Mouse (Mus musculus) 416B (cell line): ENCODE measurements around the gene Ier3.

Experiments used
- DNase-seq: peaks from one replicate; pipeline ENCODE4 v3.0.0; 2011; ENCODE audit warnings: low read depth

Ier3 gene

DNA sequence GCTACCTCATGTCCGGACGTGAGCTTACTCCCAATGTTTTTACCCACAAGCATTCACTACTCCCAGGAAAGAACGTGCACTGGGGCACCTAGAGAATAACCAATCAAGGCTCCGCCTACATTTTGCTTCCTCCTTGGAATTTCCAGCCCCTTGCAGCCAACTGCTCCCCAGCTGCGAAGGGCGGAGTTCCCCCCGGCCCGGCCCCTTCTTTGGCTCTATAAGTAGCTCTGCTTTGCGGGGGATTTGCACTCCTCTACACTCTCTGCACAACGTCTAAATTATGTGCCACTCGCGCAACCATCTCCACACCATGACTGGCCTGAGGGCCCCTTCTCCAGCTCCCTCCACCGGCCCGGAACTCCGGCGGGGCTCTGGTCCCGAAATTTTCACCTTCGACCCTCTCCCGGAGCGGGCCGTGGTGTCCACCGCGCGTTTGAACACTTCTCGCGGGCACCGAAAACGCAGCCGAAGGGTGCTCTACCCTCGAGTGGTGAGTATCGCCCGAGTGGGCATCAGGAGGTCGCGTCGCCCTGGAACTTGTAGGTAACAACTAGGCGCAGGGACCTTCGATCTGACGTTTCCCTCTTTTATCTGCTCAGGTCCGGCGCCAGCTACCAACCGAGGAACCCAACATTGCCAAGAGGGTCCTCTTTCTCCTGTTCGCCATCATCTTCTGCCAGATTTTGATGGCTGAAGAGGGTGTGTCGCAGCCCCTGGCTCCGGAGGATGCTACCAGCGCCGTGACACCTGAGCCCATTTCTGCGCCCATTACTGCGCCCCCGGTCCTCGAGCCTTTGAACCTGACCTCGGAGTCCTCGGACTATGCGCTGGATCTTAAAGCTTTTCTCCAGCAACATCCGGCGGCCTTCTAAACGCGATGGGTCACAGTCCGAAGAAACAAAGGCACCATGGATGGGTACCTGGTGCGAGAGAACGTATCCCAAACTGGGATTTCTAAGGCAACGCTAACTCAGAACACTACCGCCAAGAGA is at the start of gene Ier3:
Gene Ier3 (plus strand): TSS at position 246 of the 992 bp plus-strand sequence.
- DNase-seq: peak; percentile 97

DNA sequence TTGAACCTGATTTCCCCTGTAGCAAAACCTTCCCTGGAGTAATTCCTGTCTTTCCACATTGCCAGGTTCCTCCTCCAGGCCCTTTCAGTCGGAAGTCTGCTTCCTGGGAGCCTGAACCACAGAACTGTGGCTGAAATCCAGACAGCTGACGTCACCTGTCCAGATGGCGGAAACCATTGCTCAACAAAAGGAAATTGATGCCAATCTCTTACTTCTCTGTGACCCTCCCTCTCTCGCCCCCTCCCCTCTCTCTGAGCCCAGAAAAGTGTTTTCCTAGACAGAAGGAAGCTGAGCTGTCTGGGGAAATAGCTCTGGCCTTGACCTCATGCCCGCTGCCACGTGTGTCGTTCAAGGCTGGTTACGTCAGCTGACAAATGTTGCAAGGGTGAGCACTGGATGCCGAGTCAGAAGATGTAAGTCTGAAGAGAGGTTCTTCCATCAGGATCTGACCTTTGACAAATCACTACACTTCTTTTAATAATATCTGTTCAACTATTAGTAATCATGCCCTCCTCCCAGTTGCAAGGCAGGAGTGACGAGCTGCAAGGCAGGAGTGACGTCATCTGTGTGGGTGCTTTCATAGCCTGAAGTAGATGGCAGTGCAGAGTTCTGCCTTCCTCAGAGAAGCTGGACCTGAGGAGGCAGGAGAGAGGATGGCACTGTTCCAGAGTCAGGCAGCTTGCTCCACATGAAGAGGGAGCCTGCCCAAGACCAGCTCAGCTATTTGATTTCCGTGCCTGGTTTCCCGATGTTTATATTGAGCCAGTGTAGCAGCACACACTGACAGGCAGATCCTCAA is 44.5 kb upstream of the Ier3 start:
- DNase-seq: peak; percentile 95

DNA sequence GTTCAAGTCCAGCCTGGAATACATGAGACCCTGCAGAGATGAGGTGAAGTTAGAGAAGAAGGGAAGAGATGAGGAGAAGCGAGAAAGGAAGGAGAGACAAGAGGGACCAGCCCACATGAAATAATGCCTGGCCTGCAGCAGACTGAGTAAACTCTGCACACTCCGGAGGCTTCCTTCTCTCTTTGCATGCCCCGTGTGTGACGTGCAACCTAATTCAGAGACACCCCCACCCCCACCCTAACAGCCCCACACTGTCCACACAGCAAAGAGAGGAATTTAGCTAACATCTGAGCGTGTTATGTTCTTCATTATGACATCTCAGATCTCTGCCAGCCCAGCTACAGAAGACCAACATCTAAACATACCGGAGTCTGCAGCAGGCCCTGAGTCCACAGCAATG is 42.5 kb upstream of the Ier3 start:
- DNase-seq: no peak

DNA sequence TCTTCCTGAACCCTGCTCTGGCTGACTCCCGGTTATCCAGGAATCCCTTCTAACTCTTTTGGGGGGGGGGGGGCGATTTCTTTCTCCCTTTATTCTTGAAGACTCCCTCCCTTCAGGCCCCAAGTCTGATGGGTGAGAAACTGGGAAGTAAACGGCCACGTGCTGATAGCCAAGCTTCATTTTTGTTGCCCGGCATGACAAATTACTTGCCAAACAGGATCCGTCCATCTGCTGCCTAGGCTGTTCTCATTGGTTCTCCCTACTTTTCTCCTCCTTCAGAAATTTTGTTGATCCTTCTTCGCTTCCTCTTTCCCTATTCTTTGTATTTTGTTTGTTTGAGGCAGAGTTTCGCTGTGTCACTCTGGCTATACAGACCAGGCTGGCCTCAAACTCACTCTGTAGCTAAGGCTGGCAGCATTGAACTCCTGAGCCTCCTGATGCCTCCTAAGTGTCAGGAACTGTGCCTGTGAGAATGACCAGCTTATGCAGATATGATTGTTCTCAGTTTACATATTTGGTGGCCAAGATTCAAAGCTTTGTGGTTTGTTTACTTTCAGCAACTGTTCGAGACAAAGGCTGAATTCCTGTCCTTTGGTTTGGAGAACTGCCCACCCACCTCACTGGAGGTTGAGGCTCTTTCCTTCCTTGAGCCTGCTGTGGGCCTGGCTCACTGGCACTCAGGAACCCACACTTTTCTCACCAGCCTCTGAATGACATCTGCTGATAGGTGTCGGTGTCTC is 41.8 kb upstream of the Ier3 start:
- peak; percentile 87 for DNase-seq

DNA sequence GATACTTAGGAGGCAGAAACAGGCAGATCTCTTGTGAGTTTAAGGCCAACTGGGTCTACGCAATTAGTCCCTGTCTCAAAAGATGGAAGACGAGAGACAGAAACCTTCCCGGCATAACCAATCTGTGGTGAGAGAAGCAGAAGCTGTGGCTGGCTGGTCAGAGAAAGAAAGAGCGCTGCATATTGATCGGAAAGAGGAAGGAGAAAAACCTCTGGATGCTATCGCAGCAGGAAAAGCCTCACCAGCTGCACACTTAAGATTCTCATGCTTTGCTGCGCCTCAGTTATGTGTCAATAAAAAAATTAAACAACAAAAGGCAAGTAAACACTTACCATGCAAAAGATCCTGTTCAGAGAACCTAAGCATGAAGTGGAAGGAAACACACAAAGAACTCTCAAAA is 41.1 kb upstream of the Ier3 start:
- peak; percentile 90 for DNase-seq

DNA sequence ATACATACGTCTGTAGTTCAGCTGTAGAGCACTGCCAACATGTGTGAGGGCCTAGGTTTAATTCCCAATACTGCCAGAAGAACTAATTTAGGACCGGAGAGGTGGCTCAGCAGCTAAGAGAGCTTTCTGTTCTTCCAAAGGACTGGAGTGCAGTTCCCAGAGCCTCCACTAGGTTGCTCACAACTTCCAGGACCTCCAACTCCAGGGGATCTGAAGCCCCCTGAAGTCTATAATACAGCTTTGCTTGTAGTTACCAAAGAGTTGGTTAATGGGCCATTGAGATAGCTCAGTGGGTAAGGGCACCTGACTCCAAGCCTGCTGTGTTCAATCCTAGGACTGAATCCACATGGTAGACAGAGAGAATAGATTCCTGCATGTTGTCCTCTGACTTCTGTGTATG is 39.1 kb upstream of the Ier3 start:
- no peak for DNase-seq

DNA sequence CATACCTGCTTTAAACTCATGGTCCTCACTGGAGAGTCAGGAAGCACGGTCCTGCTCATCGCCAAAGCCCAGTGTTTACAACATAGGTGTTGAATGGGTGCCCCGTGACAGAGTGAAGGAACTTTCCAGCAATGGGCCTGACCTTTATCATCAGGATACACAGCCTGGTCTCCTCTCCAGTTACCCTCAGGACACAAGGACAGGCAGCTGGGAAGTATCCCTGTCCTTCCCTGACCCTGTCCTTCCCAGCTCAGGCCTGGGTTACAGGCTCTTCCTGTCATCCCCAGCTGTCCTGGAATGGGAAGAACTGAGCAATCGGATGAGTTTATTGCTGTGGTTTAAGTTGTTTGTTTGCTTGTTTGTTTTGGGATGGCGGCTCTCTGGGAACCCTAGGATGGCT is 38.6 kb upstream of the Ier3 start:
- no peak for DNase-seq

DNA sequence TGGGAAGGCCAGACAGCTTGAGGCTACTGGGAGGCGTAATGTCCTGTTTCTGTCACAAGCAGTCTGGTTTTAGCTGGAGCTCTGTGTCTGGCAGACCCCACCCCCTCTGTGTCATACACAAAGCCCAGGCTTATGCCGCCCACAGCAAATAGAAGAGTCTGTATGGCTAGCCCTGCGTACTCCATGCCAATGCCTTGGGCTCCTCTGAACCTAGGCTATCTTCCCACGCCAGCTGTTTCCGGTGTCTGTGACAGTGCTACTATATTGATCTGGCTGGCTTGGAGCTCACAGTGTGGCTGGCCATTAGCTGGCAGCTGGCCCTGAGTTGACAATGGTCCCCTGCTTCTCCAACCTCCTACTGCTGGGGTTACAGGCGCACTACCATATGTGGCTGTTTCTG is 37.5 kb upstream of the Ier3 start:
- peak; percentile 54 for DNase-seq

DNA sequence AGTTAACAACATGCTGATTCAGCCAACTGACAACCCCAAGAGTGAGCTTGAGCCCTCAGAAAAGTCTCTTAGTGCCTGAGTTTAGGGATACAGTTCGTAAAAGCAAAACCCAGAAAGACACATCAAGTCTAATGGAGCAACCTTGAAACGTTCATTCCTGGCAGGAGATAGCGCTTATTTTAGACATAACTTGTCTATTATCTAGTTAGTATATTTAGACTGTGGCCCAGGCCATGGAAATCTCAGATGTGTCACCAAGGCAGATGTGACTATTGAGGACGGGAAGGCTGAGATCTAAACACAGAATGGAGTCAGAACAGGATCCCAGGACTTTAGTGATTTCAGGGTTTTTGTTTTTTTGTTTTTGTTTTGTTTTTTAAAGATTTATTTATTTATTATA is 36.3 kb upstream of the Ier3 start:
- DNase-seq: no peak

DNA sequence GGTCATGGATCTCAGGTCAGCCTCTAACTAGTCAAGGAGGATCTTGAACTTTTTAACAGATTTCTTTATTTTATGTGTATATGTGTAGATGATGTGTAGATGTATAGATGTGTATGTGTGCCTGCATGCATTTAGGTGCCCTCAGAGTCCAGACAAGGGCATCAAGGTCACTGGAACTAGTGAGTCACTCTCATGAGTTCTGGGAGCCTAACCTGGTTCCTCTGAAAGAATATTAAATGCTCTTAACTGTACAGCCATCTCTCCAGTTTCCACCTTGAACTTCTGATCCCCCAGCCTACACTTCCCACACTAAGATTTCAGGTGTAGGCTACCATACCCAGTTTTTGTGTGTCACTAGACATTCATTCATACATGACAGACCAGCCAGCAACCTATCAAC is 34.0 kb upstream of the Ier3 start:
- peak; percentile 68 for DNase-seq

DNA sequence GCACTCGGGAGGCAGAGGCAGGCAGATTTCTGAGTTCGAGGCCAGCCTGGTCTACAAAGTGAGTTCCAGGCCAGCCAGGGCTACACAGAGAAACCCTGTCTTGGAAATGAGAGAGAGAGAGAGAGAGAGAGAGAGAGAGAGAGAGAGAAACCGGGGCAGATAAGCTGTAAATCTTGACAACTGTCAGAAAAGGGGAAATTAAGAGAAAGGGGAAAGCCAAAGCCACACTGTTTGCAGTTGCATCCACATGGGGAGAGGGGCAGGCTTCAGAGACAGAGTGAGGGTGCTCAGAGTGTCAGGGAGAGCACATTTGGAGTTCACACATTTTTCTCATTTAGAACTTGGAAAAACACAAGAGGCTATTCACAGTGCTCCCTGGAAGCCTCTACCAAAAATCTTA is 33.5 kb upstream of the Ier3 start:
- peak; percentile 51 for DNase-seq

DNA sequence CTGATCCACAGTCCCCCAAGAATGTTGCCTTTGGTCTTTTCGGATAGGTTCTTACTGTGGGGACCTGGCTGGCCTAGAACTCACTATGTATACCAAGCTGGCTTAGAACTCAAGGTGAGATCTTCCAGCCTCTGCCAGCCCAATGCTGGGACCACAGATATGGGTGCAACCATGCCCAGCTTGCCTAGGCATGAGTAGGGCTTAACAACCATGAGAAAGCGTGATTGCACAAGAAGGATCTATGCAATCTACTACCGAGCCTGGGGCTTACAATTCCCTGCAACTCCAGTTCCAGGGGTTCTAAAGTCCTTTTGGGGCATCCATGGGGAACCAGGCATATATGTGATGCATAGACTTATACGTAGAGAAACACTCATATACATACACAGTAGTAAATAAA is 30.6 kb upstream of the Ier3 start:
- no peak for DNase-seq

DNA sequence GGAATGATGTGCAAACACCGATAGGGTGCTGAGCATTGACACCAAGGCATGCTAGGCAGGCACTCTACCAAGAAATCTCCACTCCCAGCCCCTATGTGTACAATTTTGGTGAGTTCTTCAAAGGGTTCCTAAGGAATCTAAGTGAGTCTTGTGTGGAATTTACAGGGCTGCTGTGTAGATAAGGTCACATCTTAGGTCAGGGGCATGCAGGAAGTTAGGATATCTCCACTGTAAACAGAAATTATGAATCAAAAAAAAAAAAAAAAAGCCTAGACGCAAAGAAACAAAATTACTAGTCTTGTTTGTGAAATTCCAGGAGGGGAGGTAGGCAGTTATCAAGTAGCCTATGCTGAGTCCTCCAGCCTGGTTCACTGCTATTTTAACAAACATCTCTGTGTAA is 28.6 kb upstream of the Ier3 start:
- DNase-seq: no peak

DNA sequence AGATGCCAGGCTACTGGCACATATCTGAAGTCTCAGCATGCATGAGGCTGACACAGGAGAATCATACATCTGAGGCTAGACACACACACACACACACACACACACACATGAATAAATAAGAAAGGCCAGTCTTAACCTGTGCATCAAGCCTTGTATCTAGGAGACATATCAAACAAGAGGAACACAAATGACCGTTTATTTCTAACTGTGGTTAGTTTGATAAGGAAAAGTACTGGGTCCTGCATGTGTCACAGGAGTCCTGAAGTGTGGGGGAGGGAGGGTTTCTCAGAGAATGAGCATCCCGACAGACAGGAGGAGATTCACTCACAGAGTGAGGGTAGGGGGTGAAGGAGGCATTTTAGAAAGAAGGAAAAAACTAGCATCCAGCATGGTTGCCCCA is 26.4 kb upstream of the Ier3 start:
- DNase-seq: peak; percentile 66

DNA sequence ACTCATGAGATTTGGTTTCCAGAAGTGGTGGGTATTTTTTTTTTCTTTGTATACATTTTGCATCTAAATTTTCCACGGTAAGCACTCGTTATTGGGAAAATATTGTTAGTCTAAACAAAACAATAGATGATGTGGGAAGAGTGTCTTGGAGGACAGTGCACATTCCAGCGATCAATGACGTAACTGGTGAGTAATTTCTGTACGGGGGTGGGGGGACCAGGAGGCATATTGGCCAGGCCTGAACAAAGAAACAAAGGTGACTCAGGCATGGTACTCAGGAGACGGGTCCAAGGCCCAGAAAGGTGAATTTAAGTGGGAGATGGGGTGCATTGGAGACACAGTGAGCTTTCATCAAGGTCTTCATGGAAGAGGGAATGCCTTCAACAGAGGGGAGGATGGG is 25.8 kb upstream of the Ier3 start:
- no peak for DNase-seq

DNA sequence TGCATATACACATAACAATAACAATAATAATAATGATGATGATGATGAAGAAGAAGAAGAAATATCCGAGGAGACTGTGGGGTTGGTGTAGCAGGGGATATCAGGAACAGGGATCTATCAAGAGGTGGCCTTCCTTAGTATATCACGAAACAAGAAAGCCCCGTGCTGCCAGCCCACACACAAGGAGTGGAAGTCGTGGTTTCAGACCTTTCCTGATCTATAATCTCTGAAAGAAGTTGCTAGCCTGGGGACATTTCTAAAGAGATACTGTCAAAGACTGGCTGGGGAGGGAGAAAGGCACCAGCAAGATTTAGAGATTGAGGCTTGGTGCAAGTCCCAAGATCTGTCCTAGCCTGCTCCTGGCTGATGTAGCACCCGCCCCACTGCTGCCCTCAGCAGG is 24.6 kb upstream of the Ier3 start:
- peak; percentile 58 for DNase-seq

DNA sequence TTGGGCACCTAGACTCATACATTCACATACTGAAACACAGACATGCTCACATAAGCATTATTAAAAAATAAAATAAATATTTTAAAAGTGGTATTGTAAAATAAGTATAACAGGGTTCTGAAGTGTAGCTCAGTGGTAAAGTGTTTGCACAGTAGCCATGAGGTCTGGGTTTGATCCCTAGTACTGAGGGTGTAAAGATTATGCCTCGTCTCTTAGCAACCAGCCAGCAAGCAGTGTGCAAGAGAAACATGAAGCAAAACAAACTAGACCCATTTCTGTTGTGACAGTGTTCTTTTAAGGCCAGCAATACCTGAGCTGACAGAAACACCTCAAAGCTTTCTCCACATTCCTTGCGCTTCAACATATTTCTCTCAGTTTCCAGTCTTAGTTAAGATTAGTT is 20.6 kb upstream of the Ier3 start:
- DNase-seq: no peak

DNA sequence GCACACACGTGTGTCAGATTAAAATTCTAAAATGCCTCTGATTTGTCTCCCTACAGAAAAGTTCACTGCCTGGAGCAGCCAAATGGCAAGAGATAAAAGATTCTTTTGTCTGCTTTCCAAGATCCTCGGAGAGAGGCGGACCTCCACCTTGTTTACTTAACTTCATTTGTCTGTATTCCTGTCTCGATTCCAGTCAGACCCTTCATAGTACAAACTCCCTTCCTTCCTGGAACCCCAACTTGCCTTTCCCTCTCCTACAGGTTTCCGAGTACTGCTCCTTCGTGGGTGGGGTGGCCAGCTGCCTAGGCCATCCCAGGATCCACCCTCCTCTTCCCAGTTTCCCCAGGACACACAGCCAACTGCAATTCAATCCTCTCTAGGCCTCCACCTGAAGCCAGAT is 18.5 kb upstream of the Ier3 start:
- DNase-seq: no peak

DNA sequence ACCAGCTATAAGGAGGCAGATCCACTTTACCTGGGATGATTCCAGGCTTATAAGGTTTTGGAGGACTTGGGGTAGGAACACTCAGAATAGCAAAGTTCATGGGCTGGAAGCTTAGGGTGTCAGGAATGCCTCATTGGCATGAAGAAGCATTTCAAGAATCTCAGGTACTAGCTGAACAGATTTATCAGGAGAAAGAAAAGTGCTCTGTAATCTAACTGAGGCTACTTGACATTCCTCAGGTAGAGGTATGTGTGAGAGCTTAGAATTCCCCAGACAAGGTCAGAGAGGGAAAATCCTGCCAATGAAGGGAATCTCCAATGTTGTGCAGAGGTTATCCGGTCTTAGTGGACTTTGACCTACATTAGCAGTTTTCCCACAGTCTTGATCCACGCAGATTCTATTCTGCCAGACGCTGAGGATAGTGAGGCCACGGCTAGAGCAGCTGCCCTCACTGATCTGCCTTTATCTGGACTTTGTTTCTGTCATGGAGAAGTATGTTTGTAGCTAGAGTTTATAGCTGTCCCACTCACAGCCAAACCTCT is 17.6 kb upstream of the Ier3 start:
- DNase-seq: no peak

DNA sequence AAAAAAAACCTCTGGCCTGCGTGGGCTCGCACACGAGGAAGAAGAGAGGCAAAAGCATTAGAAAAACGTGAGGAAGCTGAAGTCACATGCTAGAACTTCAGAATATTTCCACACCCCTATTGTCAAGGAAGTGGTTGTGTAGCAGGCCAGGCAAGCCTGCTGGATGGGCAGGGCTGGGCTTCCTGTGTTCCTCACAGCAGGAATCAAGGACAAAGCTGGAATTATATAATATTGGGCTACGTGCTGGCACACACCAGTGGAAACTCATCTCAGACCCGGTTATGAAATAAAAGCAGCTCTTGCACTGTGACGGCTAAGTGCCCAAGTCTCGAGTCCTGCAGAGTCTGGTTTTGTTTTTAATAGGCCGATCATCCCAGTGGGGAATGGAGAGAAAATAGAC is 13.4 kb upstream of the Ier3 start:
- DNase-seq: no peak

DNA sequence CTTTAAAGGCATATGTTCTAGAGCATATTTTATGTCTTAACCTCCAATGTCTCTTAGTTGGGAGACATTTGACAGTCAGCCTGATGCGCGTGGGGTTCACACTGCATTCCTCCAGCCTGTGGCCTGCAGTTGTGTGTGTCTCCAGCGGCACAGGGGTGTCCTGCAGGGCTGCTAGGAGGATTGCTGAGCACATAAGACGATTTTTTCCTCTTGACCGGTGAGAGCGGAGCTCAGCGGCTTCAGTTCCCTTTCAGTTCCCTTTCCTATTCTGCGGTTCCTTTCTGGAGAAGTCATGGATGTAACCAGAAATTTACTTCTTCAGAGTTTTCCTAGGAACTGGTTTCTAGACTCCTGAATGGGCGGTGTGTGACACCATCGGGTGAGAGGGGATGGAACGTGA is 12.1 kb upstream of the Ier3 start:
- DNase-seq: no peak
